Comparison of ENCODE assay signal across 7 mouse cellular contexts in the genomic region with DNA sequence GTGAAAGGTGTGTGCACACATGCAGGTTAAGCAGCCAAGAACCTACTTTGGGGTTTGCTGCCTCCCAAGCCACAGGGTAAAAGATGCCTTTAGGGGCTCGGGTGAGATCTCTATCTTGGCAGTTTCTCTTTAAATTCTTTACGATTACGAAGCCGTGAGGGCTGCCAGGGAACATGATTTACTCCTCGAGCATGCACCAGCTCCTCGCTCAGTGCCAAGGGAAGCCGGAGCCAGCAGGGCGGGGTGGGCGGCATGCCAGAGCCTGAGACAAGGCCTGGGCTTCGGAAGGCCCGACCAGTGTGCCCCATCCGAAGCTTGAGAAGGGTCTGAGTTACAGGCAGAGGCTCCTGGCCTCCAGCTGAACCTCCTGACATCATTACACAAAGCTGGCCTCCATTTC. TPM values are rescaled to one million over a fixed set of nuclear protein-coding genes. Genes with fewer than 3 reads are reported as not detected.
DNase-seq lines count a peak whose midpoint lies in the region; TF ChIP-seq lines count a peak whose summit lies in the region.

No protein-coding gene starts in this region.

- WGBS in heart, embryonic 10.5 days, result 72% methylated on average over 12 of the region's 12 CpGs
- 14% methylated on average over 12 of the region's 12 CpGs for WGBS in lung, adult 2 months

- peak; percentile 92 for DNase-seq in adrenal gland, postnatal 10 days
- DNase-seq in cerebellum, postnatal 10 days, result peak; percentile 95
- no peak for DNase-seq in heart, embryonic 10.5 days (ENCODE audit: low spot score)
- peak; percentile 85 for DNase-seq in kidney, postnatal 14 days
- peak; percentile 85 for DNase-seq in lung, adult 2 months
- peak; percentile 68 to 70 for DNase-seq in right cerebral cortex, postnatal 36 days (ENCODE audit: low spot score in 2 of 2)
- DNase-seq in thymus, postnatal 4 days, result no peak

- H3K27me3 ChIP-seq in heart, embryonic 10.5 days (ENCODE audit: insufficient read depth, poor library complexity, severe bottlenecking), result peaks cover 18% of the 10 kb centered on the region; the same call in 1 of the 2 replicates

- H3K9me3 ChIP-seq in heart, embryonic 10.5 days, result no peaks in the 10 kb centered on the region

- 0 out of 2 replicates have a peak overlapping the region, but pooled peaks have one; percentile 39 for H3K27ac ChIP-seq in heart, embryonic 10.5 days

- H3K36me3 ChIP-seq in heart, embryonic 10.5 days, result peaks cover 20% of the 10 kb centered on the region

- peaks cover 99% of the 10 kb centered on the region for H3K4me1 ChIP-seq in heart, embryonic 10.5 days
- peaks cover 50% of the 10 kb centered on the region for H3K4me1 ChIP-seq in lung, adult 2 months (ENCODE audit: control insufficient read depth, insufficient read depth, low read length)

- H3K4me3 ChIP-seq in heart, embryonic 10.5 days, result no peak overlapping the region
- H3K4me3 ChIP-seq in lung, adult 2 months (replicated peaks; ENCODE audit: extremely low read depth, low read depth, low read length), result peak overlapping the region; percentile 18

- TF ChIP-seq POLR2A in lung, adult 2 months (IDR thresholded peaks at IDR 0.05; ENCODE audit: borderline replicate concordance, extremely low read depth, low read depth, low read length), result no peak

- TF ChIP-seq CTCF in lung, adult 2 months (IDR thresholded peaks at IDR 0.05; ENCODE audit: insufficient read depth, low read length), result no peak

RNA-seq across cellular contexts. Expression of a gene that starts 8.7 kb away (rescaled TPM):
- 10 to 100 TPM; 20.2 to 24.8 TPM for total RNA-seq in adrenal gland, postnatal 10 days (2021)
- 4.7 and 13.2 TPM in 2 replicates for polyA plus RNA-seq in heart, embryonic 10.5 days (2016; fragmentation: Nextera tagmentation; extraction: Ambion mirVana)
- 318 and 413 TPM in 2 replicates for polyA plus RNA-seq in lung, adult 2 months (2012; rRNA removed)

RNA-seq across cellular contexts. Expression of a gene that starts 22.1 kb away (rescaled TPM):
- under 1 TPM; 0.33 to 0.42 TPM for total RNA-seq in adrenal gland, postnatal 10 days (2021)
- 1.2 and 3.2 TPM in 2 replicates for polyA plus RNA-seq in heart, embryonic 10.5 days (2016; fragmentation: Nextera tagmentation; extraction: Ambion mirVana)
- polyA plus RNA-seq in lung, adult 2 months (2012; rRNA removed), result 0.09 and 0.20 TPM in 2 replicates

RNA-seq across cellular contexts. Expression of a gene that starts 32.3 kb away (rescaled TPM):
- 10 to 100 TPM; 42.0 to 95.1 TPM for total RNA-seq in adrenal gland, postnatal 10 days (2021)
- 4.2 and 4.5 TPM in 2 replicates for polyA plus RNA-seq in heart, embryonic 10.5 days (2016; fragmentation: Nextera tagmentation; extraction: Ambion mirVana)
- polyA plus RNA-seq in lung, adult 2 months (2012; rRNA removed), result 1.8 and 16.1 TPM in 2 replicates

Comparison
In these comparisons a context has a peak if more than half of its experiments do, and no peak if none do; other contexts are left out.
1. DNase-seq: peak in adrenal gland, postnatal 10 days (single experiment), cerebellum, postnatal 10 days (2 of 2), kidney, postnatal 14 days (single experiment), lung, adult 2 months (single experiment) and right cerebral cortex, postnatal 36 days (2 of 2); none in heart, embryonic 10.5 days (single experiment) and thymus, postnatal 4 days (single experiment).
2. RNA of a gene that starts 8.7 kb away (polyA plus RNA-seq): 318 to 413 TPM in lung, adult 2 months; 4.7 to 13.2 TPM in heart, embryonic 10.5 days; every median in the first group is over 10 times any median in the second.